Mouse (Mus musculus) kidney, embryonic 15.5 days (tissue): ENCODE data around the gene Ccl20. TPM values are rescaled to one million over a fixed set of nuclear protein-coding genes. Genes with fewer than 3 reads are reported as not detected.

Experiments
- ATAC-seq: fragments of 200-750 bp; cut with Nextera tagmentation; replicated peaks from 2 replicates; pipeline ENCODE4 v1.8.0; 2017; ENCODE audit warnings: moderate TSS enrichment; ENCODE audit not compliant: low FRiP score
- H3K27ac ChIP-seq: fragments of 300-500 bp; sonication (generic); 2 replicates; pipeline ENCODE4 v1.5.1; 2015; ENCODE audit warnings: mild to moderate bottlenecking, inconsistent platforms
- H3K27me3 ChIP-seq: fragments of 300-500 bp; sonication (generic); 2 replicates; pipeline ENCODE4 v1.6.1; 2015; ENCODE audit warnings: inconsistent platforms
- H3K36me3 ChIP-seq: fragments of 300-500 bp; sonication (generic); 2 replicates; pipeline ENCODE4 v1.6.1; 2015; ENCODE audit warnings: inconsistent platforms
- H3K4me1 ChIP-seq: fragments of 300-500 bp; sonication (generic); 2 replicates; pipeline ENCODE4 v1.6.1; 2015; ENCODE audit warnings: inconsistent platforms
- H3K4me2 ChIP-seq: fragments of 300-500 bp; sonication (generic); 2 replicates; pipeline ENCODE4 v1.6.1; 2015; ENCODE audit warnings: moderate library complexity, mild to moderate bottlenecking, inconsistent platforms
- H3K4me3 ChIP-seq: fragments of 300-500 bp; sonication (generic); replicated peaks from 2 replicates; pipeline ENCODE4 v1.5.1; 2015; ENCODE audit warnings: mild to moderate bottlenecking, inconsistent platforms
- H3K9ac ChIP-seq: fragments of 300-500 bp; sonication (generic); 2 replicates; pipeline ENCODE4 v1.6.1; 2015; ENCODE audit warnings: mild to moderate bottlenecking, inconsistent platforms
- H3K9me3 ChIP-seq: fragments of 300-500 bp; sonication (generic); replicated peaks from 2 replicates; pipeline ENCODE4 v1.6.1; 2016; ENCODE audit warnings: inconsistent platforms
- WGBS: fragments of 180-500 bp; shearing (Covaris S2); methylation state at CpG from one replicate; pipeline ENCODE4 v1.1.7; 2015; ENCODE audit warnings: mixed read lengths; 5-methylcytosine and 5-hydroxymethylcytosine counted together
- polyA plus RNA-seq: library from polyadenylated mRNA; unstranded; fragments of >200 nt; fragmentation: Nextera tagmentation; extraction: Ambion mirVana; gene quantifications from 2 replicates; pipeline ENCODE4 v1.2.1, GENCODE M21; 2015

Gene Ccl20
- polyA plus RNA-seq, result 0.56 and 1.2 TPM in 2 replicates

DNA sequence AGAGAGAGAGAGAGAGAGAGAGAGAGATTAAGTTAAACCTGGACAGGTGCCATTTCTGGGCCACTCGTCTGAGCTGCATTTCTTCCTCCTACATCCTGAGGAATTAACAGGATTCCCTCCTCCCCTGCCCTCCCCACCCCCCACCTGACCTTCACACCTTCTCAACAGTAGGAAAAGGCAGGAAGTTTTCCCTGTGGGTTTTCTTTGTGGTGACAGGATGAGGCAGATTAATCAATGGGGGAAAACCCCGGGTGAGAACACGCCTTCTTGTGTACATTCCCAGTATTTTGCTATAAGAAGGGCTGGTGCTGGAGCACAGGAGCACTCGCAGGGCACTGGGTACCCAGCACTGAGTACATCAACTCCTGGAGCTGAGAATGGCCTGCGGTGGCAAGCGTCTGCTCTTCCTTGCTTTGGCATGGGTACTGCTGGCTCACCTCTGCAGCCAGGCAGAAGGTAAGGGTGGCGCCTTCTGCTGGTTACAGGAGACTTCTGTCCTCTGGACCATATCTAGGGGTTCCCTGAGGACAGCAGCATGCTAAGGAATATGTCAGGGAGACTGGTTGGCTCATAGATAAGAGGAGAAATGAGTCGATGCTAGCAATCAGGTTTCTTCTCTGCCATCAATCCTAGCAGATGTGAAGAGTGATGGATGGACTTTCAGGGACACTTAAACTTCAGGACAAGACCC, at the start of gene Ccl20:
Gene Ccl20 (plus strand): TSS at position 320 of the 691 bp plus-strand sequence.
- peaks cover 4% of the 10 kb centered on the region; the same call in 1 of the 2 replicates for H3K4me1 ChIP-seq
- no peak within 1 kb of the TSS for H3K27ac ChIP-seq
- H3K36me3 ChIP-seq, result no peaks in the 10 kb centered on the region
- H3K4me3 ChIP-seq, result no peak within 1 kb of the TSS
- H3K9me3 ChIP-seq, result no peaks in the 10 kb centered on the region
- WGBS, result 41% methylated on average over 8 of the region's 8 CpGs
- no peak within 1 kb of the TSS for H3K4me2 ChIP-seq
- ATAC-seq, result 0 out of 2 replicates have a peak, but pooled peaks have one; percentile 43
- no peaks in the 10 kb centered on the region for H3K27me3 ChIP-seq
- H3K9ac ChIP-seq, result no peak within 1 kb of the TSS

DNA sequence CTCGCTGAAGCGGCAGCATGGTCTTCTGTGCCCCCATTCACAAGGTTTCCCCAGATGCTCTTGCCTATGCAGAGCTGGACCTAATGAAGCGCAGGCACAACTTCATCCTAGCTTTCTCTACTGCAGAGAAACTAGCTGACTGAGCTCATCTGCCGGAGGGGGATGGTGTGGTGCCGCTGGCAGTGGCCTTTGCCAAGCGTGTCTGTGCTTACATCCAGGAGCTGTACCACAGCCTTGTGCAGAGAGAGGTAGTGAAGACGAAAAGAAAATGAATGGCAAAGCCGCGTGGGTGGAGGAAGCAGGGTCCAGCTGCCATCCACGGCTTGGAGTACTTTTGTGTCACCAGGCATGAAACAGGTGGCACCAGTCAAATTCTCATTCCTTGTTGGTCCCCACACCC, 49.4 kb upstream of the Ccl20 start:
- Histone ChIP-seq H3K4me1 (no peaks in the 10 kb centered on the region), H3K4me2 (no peak overlapping the region), H3K9me3 (no peaks in the 10 kb centered on the region), H3K36me3 (no peaks in the 10 kb centered on the region), H3K27me3 (no peaks in the 10 kb centered on the region), H3K4me3 (no peak overlapping the region), H3K27ac (no peak overlapping the region), H3K9ac (no peak overlapping the region)
- 84% methylated on average over 10 of the region's 10 CpGs for WGBS
- ATAC-seq, result no peak

DNA sequence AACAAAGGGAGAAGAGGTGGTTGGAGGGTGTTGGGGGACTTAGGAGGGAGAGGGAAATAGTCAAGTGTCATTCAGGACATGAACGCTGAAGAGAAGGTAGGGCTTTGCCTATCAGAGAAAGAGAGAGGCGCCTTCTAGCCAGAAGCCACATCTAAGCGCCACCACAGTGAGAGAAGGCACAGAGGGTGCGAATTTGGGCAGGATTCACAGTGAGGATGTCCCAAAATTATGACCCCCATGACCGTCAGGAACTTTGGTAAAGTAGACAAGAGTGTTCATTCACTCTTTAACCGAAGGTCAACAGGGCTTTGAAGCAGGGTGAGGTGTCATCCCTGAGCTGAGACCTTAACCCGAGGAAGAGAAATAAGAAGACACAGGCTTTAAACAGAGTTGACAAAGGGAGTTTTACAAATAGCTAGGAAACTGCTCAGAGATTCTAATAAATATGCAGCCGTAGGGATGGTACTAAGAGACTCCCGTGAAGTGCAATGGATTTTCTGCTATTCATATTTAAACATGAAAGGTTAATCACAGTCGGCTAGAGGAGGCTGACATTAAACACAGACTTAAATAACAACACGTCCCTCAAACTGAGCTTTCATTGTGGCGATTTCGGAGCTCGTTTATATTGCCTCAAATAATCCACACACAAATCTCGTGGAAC, 40.9 kb upstream of the Ccl20 start:
- 41% methylated on average over 15 of the region's 15 CpGs for WGBS
- H3K36me3 ChIP-seq, result no peaks in the 10 kb centered on the region
- H3K9ac ChIP-seq, result no peak overlapping the region
- H3K4me1 ChIP-seq, result 0 out of 2 replicates have a peak, but pooled peaks cover 3% of the 10 kb centered on the region
- no peaks in the 10 kb centered on the region for H3K9me3 ChIP-seq
- H3K4me2 ChIP-seq, result peak overlapping the region; percentile 53
- H3K27ac ChIP-seq, result no peak overlapping the region
- H3K4me3 ChIP-seq, result peak overlapping the region; percentile 24
- ATAC-seq, result no peak
- no peaks in the 10 kb centered on the region for H3K27me3 ChIP-seq

DNA sequence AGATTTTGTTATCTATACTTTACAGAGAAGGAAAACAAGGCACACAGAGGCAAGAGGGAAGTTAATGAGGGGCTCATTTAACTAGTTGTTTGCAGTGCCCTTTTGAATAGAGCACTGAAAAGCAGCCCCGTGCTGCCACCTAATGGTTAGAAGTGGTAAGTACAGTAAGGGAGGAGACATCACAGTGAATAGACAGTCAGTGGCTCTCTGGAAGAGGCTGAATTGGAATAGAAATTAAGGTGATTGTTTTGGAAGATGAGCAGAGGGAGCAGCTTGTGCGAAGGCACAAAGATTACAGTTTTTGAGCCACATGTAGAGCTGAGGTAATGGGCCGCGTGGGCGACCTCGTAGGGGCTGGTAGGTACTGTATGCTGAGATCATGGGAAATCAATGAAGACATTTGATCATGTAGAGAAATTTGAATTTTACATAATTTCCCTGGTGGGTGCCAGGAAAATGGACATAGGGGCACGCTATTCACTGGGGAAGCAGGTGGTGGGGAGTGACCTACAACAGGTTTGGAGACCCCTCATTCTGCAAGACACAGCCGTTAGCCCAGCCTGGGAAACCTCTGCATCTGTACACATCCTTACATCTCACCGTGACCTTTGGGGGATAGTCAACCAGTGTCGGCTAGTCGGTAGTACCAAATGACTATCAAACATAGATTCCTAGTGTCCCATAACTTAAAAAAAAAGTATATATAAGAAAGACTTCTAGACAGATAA, 40.2 kb upstream of the Ccl20 start:
- no peaks in the 10 kb centered on the region for H3K27me3 ChIP-seq
- no peak overlapping the region for H3K27ac ChIP-seq
- H3K36me3 ChIP-seq, result no peaks in the 10 kb centered on the region
- H3K9me3 ChIP-seq, result no peaks in the 10 kb centered on the region
- ATAC-seq, result peak; percentile 76
- H3K9ac ChIP-seq, result no peak overlapping the region
- WGBS, result 45% methylated on average over 11 of the region's 11 CpGs
- peak overlapping the region; percentile 24 for H3K4me3 ChIP-seq
- 0 out of 2 replicates have a peak, but pooled peaks cover 3% of the 10 kb centered on the region for H3K4me1 ChIP-seq
- H3K4me2 ChIP-seq, result peak overlapping the region; percentile 53

DNA sequence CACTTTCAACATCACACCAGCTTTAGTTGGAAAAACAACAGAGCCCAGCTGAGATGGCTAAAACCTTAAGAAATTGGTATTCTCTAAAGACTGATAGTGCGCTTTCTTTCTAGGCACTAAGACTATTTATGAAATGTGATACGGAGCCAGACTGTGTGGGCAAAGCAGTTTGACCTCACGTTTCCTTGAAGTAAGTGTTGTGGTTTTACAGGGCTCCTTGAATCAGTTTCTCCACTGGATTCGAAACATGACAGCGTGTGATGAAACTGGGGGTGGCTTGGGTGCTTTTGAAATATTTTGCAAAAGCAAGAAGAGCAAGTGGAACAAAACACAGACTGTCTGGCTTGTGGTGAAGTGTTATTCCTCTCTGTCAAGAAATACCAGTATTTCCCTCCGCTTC, 39.5 kb upstream of the Ccl20 start:
- WGBS, result 72% methylated on average over 6 of the region's 6 CpGs
- no peaks in the 10 kb centered on the region for H3K36me3 ChIP-seq
- no peak for ATAC-seq
- no peak overlapping the region for H3K9ac ChIP-seq
- 0 out of 2 replicates have a peak, but pooled peaks cover 3% of the 10 kb centered on the region for H3K4me1 ChIP-seq
- no peak overlapping the region for H3K4me3 ChIP-seq
- H3K27me3 ChIP-seq, result no peaks in the 10 kb centered on the region
- no peaks in the 10 kb centered on the region for H3K9me3 ChIP-seq
- H3K4me2 ChIP-seq, result no peak overlapping the region
- H3K27ac ChIP-seq, result no peak overlapping the region

DNA sequence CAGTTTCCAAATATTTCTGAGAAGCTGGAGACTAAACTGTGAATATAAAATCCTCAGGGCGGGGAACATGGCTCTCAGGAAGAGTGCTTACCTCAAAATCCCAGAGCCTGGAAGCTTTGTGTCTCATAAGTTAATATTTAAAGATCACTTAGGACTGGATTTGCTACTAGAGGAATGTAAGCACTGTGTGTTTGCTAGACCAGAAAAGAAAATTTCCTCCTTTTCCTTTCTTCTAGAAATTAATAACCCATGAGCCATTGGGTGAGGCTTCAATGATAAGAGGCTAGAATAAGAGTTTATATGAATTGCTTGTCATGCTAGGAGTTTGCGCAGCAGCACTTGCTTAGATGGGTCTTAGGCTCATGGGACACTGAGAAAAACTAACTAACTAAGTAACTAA, 31.8 kb upstream of the Ccl20 start:
- no peaks in the 10 kb centered on the region for H3K4me1 ChIP-seq
- H3K4me2 ChIP-seq, result no peak overlapping the region
- ATAC-seq, result peak; percentile 71
- no peaks in the 10 kb centered on the region for H3K9me3 ChIP-seq
- H3K9ac ChIP-seq, result no peak overlapping the region
- 70% methylated on average over 2 of the region's 2 CpGs for WGBS
- no peak overlapping the region for H3K27ac ChIP-seq
- H3K4me3 ChIP-seq, result no peak overlapping the region
- no peaks in the 10 kb centered on the region for H3K27me3 ChIP-seq
- H3K36me3 ChIP-seq, result no peaks in the 10 kb centered on the region

DNA sequence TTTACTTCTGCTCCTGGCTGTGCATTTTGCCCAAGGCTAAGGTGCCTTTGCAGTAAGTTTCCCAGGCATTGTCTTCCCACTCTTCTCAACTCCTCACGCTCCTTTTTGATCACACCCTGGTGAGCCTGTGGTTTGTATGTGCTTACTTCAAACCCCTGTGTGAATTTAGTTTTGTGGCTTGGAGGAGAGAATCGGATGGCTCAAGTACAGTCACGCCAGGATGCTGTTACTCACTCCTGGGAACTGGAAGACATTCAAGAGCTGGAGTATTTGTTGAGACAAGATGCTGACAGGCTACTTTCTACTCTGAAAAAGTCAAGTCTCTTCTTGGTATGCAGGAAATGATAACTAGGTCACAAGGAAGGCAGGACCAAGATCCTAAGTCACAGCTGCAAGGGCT, 25.3 kb upstream of the Ccl20 start:
- no peak overlapping the region for H3K4me3 ChIP-seq
- 69% methylated on average over 3 of the region's 3 CpGs for WGBS
- H3K4me2 ChIP-seq, result no peak overlapping the region
- no peaks in the 10 kb centered on the region for H3K4me1 ChIP-seq
- H3K27ac ChIP-seq, result no peak overlapping the region
- H3K9me3 ChIP-seq, result no peaks in the 10 kb centered on the region
- H3K36me3 ChIP-seq, result no peaks in the 10 kb centered on the region
- no peak for ATAC-seq
- no peaks in the 10 kb centered on the region for H3K27me3 ChIP-seq
- H3K9ac ChIP-seq, result no peak overlapping the region

DNA sequence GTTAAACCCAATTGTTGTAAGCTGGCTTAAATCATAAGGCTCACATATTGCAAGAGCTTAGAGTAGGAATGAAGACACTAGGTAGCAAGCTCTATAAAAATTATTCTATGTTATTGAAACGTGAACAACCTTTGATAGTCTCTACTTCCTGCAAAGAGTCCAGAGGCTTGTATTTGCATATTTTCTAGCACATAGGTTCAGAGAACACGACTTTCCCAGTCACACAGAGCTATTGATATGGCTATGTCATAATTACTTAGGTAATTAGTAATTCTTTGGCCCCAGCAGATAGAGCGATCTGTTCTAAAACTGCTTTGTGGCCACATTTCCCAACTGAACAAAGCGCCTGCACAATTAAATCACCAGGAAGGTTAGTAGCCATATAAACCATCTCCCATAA, 19.6 kb upstream of the Ccl20 start:
- Histone ChIP-seq H3K9ac (no peak overlapping the region), H3K9me3 (no peaks in the 10 kb centered on the region), H3K4me3 (no peak overlapping the region), H3K27me3 (no peaks in the 10 kb centered on the region), H3K4me1 (peaks cover 3% of the 10 kb centered on the region; the same call in 1 of the 2 replicates), H3K4me2 (no peak overlapping the region), H3K27ac (no peak overlapping the region), H3K36me3 (no peaks in the 10 kb centered on the region)
- 85% methylated on average over 4 of the region's 4 CpGs for WGBS
- no peak for ATAC-seq

DNA sequence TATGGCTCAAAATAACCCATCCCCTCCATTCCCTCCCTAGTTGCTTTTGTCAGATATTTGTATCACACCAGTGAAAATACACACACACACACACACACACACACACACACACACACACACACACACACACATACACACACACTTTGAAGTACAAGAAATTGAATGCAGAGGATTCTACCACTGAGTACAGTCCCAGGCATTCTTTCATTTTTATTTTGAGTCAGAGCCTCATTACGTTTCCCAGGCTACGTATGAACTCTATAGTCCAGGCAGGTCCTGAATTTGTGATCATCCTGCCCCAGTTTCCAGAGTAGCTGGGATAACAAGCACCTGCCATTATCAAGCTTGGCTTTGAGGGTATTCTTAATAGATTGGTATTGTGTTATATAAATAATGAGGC, 17.4 kb upstream of the Ccl20 start:
- Histone ChIP-seq H3K9me3 (no peaks in the 10 kb centered on the region), H3K36me3 (no peaks in the 10 kb centered on the region), H3K4me1 (peaks cover 3% of the 10 kb centered on the region; the same call in 1 of the 2 replicates), H3K4me3 (no peak overlapping the region), H3K4me2 (no peak overlapping the region), H3K27me3 (no peaks in the 10 kb centered on the region), H3K9ac (no peak overlapping the region), H3K27ac (no peak overlapping the region)
- 88% methylated on average over 2 of the region's 2 CpGs for WGBS
- no peak for ATAC-seq

DNA sequence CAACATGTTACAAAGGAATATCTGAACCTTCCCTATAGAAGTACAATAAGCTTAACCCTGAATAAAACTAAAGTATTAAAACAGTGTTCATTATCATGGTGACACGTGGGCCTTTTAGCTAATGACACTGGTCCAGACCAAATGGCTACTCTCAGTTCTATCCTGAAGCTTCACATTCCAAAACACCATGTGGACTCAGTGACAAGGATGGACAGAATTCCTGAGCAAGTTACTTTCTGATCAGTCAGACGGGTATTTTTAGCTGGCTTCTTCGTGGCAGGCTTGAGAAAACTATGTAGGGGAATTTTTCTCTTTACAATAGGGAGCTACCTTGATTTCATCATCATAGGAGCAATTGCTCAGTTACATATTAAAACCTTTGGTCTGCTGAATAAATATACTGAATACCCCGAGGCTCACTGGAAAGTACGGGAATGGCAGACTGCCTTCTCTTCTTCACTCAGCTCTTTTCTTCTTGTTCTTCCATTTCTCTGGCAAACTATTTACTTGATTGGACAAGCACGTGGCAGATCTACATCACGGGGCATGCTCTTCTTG, 16.9 kb upstream of the Ccl20 start:
- Histone ChIP-seq H3K9me3 (no peaks in the 10 kb centered on the region), H3K4me1 (peaks cover 3% of the 10 kb centered on the region; the same call in 1 of the 2 replicates), H3K27me3 (no peaks in the 10 kb centered on the region), H3K27ac (no peak overlapping the region), H3K9ac (no peak overlapping the region), H3K36me3 (no peaks in the 10 kb centered on the region), H3K4me3 (no peak overlapping the region), H3K4me2 (no peak overlapping the region)
- WGBS, result 75% methylated on average over 7 of the region's 7 CpGs
- ATAC-seq, result no peak

DNA sequence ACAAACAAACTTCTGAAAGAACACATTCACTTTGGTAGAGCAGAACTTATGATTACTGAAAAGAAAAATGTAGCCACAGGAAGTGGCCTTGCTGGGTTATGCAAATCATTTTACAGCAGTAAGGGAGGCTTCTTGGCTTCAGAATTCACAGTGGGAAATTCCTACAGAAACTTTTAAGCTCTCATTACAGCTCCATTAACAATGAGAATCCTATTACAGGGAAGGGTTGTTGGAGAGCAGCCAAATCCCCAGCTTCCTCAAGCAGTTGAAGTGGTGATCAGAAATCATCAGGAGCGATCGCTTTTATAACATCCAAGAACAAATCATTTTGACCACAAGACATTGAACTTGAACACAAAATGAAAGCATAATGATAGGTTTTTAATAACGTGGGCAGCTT, 14.7 kb upstream of the Ccl20 start:
- 25% methylated on average over 3 of the region's 3 CpGs for WGBS
- ATAC-seq, result no peak
- Histone ChIP-seq H3K9me3 (no peaks in the 10 kb centered on the region), H3K27me3 (no peaks in the 10 kb centered on the region), H3K27ac (peak overlapping the region; percentile 66), H3K4me3 (no peak overlapping the region), H3K9ac (no peak overlapping the region), H3K4me1 (peaks cover 3% of the 10 kb centered on the region; the same call in 1 of the 2 replicates), H3K4me2 (peak overlapping the region; percentile 16; the same call in 1 of the 2 replicates), H3K36me3 (no peaks in the 10 kb centered on the region)

DNA sequence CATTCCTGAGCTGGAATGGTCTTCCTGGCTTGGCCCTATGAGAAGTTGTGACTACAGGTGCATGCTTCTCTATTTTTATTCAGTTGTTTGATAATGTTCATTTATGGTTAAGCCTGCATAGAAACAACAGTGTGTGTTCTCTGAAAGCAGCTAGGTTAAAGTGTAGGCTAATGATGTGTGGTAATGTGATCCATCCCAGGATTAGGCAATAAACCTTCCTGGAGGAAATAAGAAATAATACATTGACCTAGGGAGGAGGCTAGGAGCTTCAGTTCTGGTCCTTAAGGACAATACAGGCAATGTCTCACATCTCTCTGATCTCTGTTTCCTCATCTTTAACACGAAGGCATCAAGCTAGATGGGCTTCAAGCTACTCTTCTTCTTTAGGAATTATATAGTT, 11.1 kb upstream of the Ccl20 start:
- no peak overlapping the region for H3K27ac ChIP-seq
- H3K4me2 ChIP-seq, result no peak overlapping the region
- no peaks in the 10 kb centered on the region for H3K9me3 ChIP-seq
- 64% methylated on average over 1 of the region's 1 CpGs for WGBS
- H3K4me3 ChIP-seq, result no peak overlapping the region
- H3K4me1 ChIP-seq, result peaks cover 3% of the 10 kb centered on the region; the same call in 1 of the 2 replicates
- no peak overlapping the region for H3K9ac ChIP-seq
- no peak for ATAC-seq
- H3K36me3 ChIP-seq, result no peaks in the 10 kb centered on the region
- no peaks in the 10 kb centered on the region for H3K27me3 ChIP-seq
